Mouse (Mus musculus) R1 (cell line): ENCODE data around the gene Camta1.

ENCODE experiments used
- DNase-seq: peaks from one replicate; pipeline ENCODE4 v3.0.0-alpha.2; 2018; ENCODE audit warnings: low read depth, low spot score

Camta1 gene

DNA sequence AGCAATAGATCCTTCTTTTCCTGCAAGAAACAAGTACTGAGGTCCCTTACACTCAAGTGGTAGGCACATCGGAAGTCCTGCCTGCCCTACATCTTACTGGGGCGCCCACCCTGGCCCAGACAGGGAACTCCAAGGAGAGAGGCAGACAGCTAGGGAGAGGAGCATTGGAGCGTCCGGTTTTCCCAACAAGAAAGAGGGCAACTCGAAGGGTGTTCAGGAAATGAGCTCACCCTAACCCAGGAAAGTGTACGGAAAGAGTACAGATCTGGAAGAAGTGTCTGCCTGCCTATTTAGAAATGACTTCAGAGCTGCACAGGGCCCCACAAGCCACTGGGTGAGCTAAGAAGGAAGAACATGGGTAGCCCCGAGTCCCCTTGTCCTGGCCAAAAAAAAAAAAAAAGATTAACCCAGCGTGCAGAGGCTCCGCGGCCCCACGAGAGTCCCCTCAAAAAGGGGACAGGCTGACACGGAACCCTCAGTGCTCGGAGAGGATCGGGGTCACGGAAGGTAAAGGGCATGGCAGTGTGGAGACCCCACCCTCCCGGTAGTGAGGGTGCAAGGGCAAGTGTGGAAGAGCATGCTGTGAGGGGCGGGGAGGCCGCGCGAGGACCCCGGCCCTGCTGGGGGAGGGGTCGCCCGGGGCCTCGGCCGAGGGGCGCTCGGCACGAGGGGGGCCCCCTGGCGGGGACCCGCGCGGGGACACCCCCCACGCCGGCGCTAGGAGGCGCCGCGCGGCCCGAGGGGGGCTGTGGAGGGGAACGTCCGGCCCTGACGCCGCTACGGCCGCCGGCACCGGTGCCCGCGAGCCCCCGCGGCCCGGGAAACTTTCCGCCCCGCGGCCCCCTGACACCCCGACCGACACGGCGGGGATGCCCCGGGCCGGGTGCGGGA is 990 bp downstream of the Camta1 start:
- DNase-seq = peak; percentile 34

DNA sequence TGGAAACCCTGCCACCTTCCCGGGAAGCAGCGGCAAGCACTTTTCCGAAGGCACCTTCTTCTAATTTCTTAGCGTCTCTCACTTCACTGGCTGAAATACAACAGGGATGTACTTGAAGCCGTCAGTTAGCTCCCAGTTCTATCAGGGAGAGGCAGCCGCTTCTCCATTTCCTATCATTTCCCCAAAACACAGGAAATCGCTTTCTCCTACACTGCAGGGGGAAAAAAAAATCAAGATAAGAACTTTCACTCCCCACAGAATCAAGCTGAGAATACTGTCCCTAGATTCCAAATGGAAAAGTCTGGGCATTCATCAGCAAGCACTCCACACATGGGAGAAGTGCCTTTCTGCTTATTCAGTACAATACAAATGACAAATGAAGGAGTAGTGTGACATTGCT is 2.4 kb downstream of the Camta1 start:
- DNase-seq = no peak

DNA sequence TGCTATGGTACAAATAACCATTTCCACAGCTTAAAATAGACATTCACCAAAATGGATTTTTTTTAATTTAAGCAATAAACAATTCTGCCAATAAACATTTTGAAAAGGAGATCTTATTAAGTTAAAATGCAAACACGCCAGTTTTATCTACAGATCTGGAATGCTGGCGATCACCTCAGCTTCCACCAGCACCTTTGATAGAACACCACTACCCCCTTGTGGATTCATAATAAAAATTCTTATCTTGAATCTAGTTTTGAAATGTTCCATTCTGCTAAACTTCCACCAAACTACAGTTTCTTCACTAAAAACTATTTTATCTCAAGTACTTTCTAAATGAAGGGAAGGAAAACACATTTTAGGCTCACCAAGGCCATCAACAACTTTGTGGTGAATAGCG is 7.7 kb downstream of the Camta1 start:
- no peak for DNase-seq

GRCm38 (mm10) chr4:151851179-151851578 is 10.5 kb downstream of the Camta1 start:
- peak; percentile 81 for DNase-seq

DNA sequence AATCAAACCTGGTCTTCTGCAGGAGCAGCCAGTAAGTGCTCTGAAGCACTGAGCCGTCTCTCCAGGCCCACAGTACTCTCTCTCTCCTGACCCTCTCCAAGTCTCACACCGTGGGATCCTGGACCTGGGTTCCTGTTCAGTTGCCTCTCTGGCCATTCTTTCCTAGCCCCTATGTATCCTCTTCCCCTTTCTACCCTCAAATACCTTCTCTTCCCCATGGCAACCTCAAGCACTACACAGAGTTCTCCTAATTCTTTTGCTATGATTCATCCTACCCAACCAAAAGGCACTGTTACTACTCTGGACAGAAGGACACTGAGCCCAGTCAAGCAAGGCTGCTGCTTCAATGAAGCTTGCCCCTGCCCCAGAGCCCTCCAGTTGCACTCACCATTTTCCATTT is 19.1 kb downstream of the Camta1 start:
- no peak for DNase-seq

- DNase-seq = no peak
These were observed 23.2 kb downstream of the Camta1 start for GRCm38 (mm10) chr4:151838518-151838917.

DNA sequence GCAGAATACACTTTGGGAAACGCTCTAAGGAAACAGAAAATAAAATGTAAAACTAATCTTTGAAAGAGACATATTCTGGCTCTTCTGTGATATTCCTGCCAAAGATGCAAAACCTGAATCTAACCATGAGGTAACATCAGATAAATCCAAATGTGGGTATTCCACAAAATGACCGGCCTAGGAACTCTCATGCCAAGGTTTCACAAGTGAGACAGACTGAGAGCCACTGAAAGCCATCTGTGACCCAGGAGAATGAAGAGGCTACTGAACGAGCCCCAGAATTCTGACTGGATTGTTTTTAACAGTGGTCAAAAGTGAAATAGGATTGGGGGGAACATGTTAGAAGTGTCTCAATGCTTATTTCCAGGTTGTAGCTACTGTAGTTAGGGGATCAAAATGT is 25.8 kb downstream of the Camta1 start:
- DNase-seq = no peak

- DNase-seq = no peak
These were observed 27.1 kb downstream of the Camta1 start for GRCm38 (mm10) chr4:151834536-151834935.

DNA sequence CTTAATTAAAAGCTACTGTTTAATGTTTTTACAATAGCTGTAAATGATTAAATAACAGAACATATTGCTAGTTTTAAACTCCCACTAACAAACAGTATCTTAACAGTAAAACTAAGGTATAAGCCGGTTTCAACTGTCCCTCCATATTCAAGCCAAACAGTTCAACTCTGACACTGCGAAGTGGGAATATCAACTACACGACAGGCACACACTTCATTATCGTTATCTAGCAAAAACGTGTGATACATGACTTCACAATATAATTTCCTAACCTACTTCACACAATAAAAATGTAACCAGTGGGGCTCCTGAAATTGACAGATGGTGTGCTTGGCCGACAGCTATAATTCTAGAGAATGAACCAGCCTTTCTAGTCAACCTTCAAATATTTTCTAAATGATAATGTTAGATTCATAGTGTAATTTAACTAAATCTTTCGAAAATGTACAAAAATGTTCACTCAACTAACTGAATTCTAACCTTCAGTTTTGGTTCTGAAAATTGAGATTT is 27.7 kb downstream of the Camta1 start:
- no peak for DNase-seq

DNA sequence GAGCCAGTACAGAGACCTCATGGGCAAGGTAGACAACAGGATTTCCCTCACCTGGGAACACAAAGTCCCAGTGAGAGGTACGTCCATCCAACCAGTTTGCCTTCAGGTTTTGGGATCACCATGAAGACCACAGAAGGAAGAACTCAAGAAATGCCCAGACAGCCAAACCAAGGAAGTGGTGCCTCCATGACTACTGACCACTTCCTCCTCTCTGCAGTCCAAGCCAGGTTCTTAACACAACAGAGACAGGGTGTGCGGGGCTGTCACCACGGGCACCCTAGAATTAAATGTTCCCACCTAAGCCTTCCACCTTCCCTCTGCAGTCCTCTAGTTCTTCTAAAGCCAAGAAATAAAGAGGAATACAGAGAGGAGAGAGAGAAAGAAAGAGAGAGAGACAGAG is 33.8 kb downstream of the Camta1 start:
- no peak for DNase-seq

GRCm38 (mm10) chr4:151827356-151827755 is 34.3 kb downstream of the Camta1 start:
- no peak for DNase-seq

- DNase-seq = no peak
These were observed 37.7 kb downstream of the Camta1 start for GRCm38 (mm10) chr4:151823963-151824362.

GRCm38 (mm10) chr4:151822986-151823385 is 38.7 kb downstream of the Camta1 start:
- DNase-seq = no peak

- DNase-seq = no peak
These were observed 43.5 kb downstream of the Camta1 start for GRCm38 (mm10) chr4:151817981-151818766.

DNA sequence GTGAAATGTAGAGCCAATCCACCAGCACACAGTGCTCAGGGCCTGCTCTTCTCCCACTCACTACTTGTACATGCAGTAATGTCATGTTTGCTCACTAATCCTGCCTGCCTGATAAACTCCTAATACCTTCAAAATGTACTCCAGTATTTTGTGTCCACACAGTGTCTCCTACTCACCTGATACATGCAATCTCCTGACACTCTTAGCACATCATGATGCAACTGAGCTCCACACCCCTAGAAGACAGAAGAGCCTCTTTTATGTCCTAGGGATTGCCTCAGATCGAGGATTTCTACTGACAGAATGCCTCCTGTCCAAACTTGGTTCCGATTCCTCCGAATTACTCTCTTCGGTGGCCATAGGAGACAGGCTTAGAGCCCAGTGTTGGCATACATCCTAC is 48.0 kb downstream of the Camta1 start:
- DNase-seq = no peak

DNA sequence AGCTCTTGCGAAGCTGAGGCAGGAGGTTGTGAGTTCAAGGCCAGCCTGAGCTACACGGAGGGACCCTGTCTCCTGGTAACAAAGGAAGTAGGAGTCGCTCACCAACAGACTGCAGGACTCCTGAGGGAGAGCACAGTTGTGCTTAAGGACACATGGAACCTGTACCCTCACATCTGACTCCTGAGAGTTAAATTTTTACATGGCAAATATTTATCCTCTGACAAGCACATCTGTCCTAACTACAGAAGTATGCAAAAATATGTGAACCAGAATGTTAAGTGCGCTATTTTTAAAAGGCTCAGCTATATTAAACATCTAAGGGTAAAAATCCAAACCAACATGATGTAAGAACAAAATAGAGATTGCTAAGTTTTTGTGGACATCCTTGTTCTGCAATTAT is 56.0 kb downstream of the Camta1 start:
- no peak for DNase-seq

DNA sequence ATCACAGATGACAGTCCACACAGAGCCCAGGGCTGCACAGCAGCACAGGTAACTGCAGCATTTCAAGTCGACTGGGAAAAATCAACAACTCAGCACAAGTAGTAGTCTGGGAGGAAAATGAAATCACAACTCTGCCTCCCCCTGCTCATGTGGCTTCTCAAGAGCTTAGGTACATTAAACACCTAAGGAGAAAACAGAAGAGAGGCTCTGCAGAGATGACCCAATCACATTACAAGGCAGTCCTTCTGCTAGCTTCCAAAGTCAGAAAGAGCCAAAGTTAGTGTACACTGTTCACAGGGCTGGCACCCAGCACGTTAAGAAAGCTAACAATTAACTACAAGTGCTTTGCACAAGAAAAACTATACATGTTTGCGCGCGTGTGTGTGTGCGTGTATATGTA is 56.6 kb downstream of the Camta1 start:
- no peak for DNase-seq

GRCm38 (mm10) chr4:151804208-151804607 is 57.5 kb downstream of the Camta1 start:
- no peak for DNase-seq

- DNase-seq = no peak
These were observed 63.0 kb downstream of the Camta1 start for GRCm38 (mm10) chr4:151798630-151799029.

- no peak for DNase-seq
These were observed 68.0 kb downstream of the Camta1 start for GRCm38 (mm10) chr4:151793694-151794093.

GRCm38 (mm10) chr4:151786946-151787705 is 74.5 kb downstream of the Camta1 start:
- DNase-seq = no peak

GRCm38 (mm10) chr4:151780511-151780910 is 81.2 kb downstream of the Camta1 start:
- DNase-seq = no peak
